Mouse (Mus musculus): ENCODE results near the gene Lamp1. TPM values are rescaled to one million over a fixed set of nuclear protein-coding genes. Genes with fewer than 3 reads are reported as not detected.

Lamp1 gene
- polyA plus RNA-seq, 1 experiment from 2014 or later, result 361 TPM

- Histone ChIP-seq H3K4me3 (ENCODE audit: control insufficient read depth in 1 of 2, insufficient read depth in 1 of 2, low read depth in 1 of 2, low read length in 2 of 2) (no peak overlapping the region), H3K27me3 (ENCODE audit: control insufficient read depth, insufficient read depth, low read length) (peaks cover 5% of the 10 kb centered on the region; the same call in 1 of the 2 replicates), H3K4me2 (ENCODE audit: low read length) (no peak overlapping the region), H3K4me1 (ENCODE audit: control insufficient read depth in 2 of 2, insufficient read depth in 2 of 2, low read length in 2 of 2) (peaks cover 22 to 31% of the 10 kb centered on the region in 2 experiments), H3K36me3 (ENCODE audit: control insufficient read depth, insufficient read depth, low read length) (no peaks in the 10 kb centered on the region), H3K9me3 (ENCODE audit: control insufficient read depth, low read length) (no peaks in the 10 kb centered on the region), H3K9ac (ENCODE audit: low read length) (no peak overlapping the region), H3K27ac (replicated peaks in 1 of 2; ENCODE audit: control insufficient read depth in 1 of 2, insufficient read depth in 1 of 2, low read depth in 2 of 2, low read length in 2 of 2) (no peak overlapping the region)
- WGBS, result 50% methylated on average over 5 of the region's 5 CpGs
- no peak for ATAC-seq (ENCODE audit: insufficient number of reproducible peaks, insufficient read depth, low FRiP score, low read depth)
Measured at GRCm38 (mm10) chr8:13206290-13206689, 47.3 kb downstream of the Lamp1 start.

- Histone ChIP-seq H3K4me2 (ENCODE audit: low read length) (peak overlapping the region; percentile 49), H3K9ac (ENCODE audit: low read length) (0 out of 2 replicates have a peak overlapping the region, but pooled peaks have one; percentile 42), H3K4me1 (ENCODE audit: control insufficient read depth in 2 of 2, insufficient read depth in 2 of 2, low read length in 2 of 2) (peaks cover 29 to 37% of the 10 kb centered on the region in 2 experiments), H3K4me3 (ENCODE audit: control insufficient read depth in 1 of 2, insufficient read depth in 1 of 2, low read depth in 1 of 2, low read length in 2 of 2) (no peak overlapping the region), H3K9me3 (ENCODE audit: control insufficient read depth, low read length) (no peaks in the 10 kb centered on the region), H3K27ac (replicated peaks in 1 of 2; ENCODE audit: control insufficient read depth in 1 of 2, insufficient read depth in 1 of 2, low read depth in 2 of 2, low read length in 2 of 2) (peak overlapping the region; percentile 92 to 94), H3K27me3 (ENCODE audit: control insufficient read depth, insufficient read depth, low read length) (no peaks in the 10 kb centered on the region), H3K36me3 (ENCODE audit: control insufficient read depth, insufficient read depth, low read length) (no peaks in the 10 kb centered on the region)
- 33% methylated on average over 6 of the region's 6 CpGs for WGBS
- no peak for ATAC-seq (ENCODE audit: insufficient number of reproducible peaks, insufficient read depth, low FRiP score, low read depth)
Measured at GRCm38 (mm10) chr8:13208627-13209355, 49.8 kb downstream of the Lamp1 start.

- 23% methylated on average over 1 of the region's 1 CpGs for WGBS
- Histone ChIP-seq H3K4me1 (ENCODE audit: control insufficient read depth in 2 of 2, insufficient read depth in 2 of 2, low read length in 2 of 2) (peaks cover 32 to 42% of the 10 kb centered on the region in 2 experiments), H3K36me3 (ENCODE audit: control insufficient read depth, insufficient read depth, low read length) (no peaks in the 10 kb centered on the region), H3K27ac (replicated peaks in 1 of 2; ENCODE audit: control insufficient read depth in 1 of 2, insufficient read depth in 1 of 2, low read depth in 2 of 2, low read length in 2 of 2) (peak overlapping the region; percentile 92 to 94), H3K4me2 (ENCODE audit: low read length) (peak overlapping the region; percentile 49), H3K4me3 (ENCODE audit: control insufficient read depth in 1 of 2, insufficient read depth in 1 of 2, low read depth in 1 of 2, low read length in 2 of 2) (no peak overlapping the region), H3K27me3 (ENCODE audit: control insufficient read depth, insufficient read depth, low read length) (no peaks in the 10 kb centered on the region), H3K9ac (ENCODE audit: low read length) (peak overlapping the region; percentile 42), H3K9me3 (ENCODE audit: control insufficient read depth, low read length) (no peaks in the 10 kb centered on the region)
- ATAC-seq (ENCODE audit: insufficient number of reproducible peaks, insufficient read depth, low FRiP score, low read depth), result peak; percentile 61
Measured at GRCm38 (mm10) chr8:13209770-13210169, 50.8 kb downstream of the Lamp1 start.

GRCm38 (mm10) chr8:13213479-13214268, 54.7 kb downstream of the Lamp1 start:
- peak overlapping the region; percentile 33 to 37 for H3K27ac ChIP-seq (replicated peaks in 1 of 2; ENCODE audit: control insufficient read depth in 1 of 2, insufficient read depth in 1 of 2, low read depth in 2 of 2, low read length in 2 of 2)
- no peak overlapping the region for H3K4me3 ChIP-seq (ENCODE audit: control insufficient read depth in 1 of 2, insufficient read depth in 1 of 2, low read depth in 1 of 2, low read length in 2 of 2)
- H3K4me2 ChIP-seq (ENCODE audit: low read length), result peak overlapping the region; percentile 49
- no peaks in the 10 kb centered on the region for H3K36me3 ChIP-seq (ENCODE audit: control insufficient read depth, insufficient read depth, low read length)
- peak; percentile 25 for ATAC-seq (ENCODE audit: insufficient number of reproducible peaks, insufficient read depth, low FRiP score, low read depth)
- WGBS, result 21% methylated on average over 10 of the region's 10 CpGs
- H3K4me1 ChIP-seq (ENCODE audit: control insufficient read depth in 2 of 2, insufficient read depth in 2 of 2, low read length in 2 of 2), result peaks cover 38 to 50% of the 10 kb centered on the region in 2 experiments
- no peaks in the 10 kb centered on the region for H3K27me3 ChIP-seq (ENCODE audit: control insufficient read depth, insufficient read depth, low read length)
- peak overlapping the region; percentile 31; the same call in 1 of the 2 replicates for H3K9ac ChIP-seq (ENCODE audit: low read length)
- H3K9me3 ChIP-seq (ENCODE audit: control insufficient read depth, low read length), result no peaks in the 10 kb centered on the region

- Histone ChIP-seq H3K27ac (replicated peaks in 1 of 2; ENCODE audit: control insufficient read depth in 1 of 2, insufficient read depth in 1 of 2, low read depth in 2 of 2, low read length in 2 of 2) (peak overlapping the region; percentile 46 to 65), H3K4me3 (ENCODE audit: control insufficient read depth in 1 of 2, insufficient read depth in 1 of 2, low read depth in 1 of 2, low read length in 2 of 2) (no peak overlapping the region)
Measured at GRCm38 (mm10) chr8:13216386-13216785, 57.4 kb downstream of the Lamp1 start.

GRCm38 (mm10) chr8:13217093-13217492, 58.1 kb downstream of the Lamp1 start:
- Histone ChIP-seq H3K4me3 (ENCODE audit: control insufficient read depth in 1 of 2, insufficient read depth in 1 of 2, low read depth in 1 of 2, low read length in 2 of 2) (no peak overlapping the region), H3K4me1 (ENCODE audit: control insufficient read depth in 2 of 2, insufficient read depth in 2 of 2, low read length in 2 of 2) (peaks cover 22 to 28% of the 10 kb centered on the region in 2 experiments), H3K36me3 (ENCODE audit: control insufficient read depth, insufficient read depth, low read length) (peaks cover 28% of the 10 kb centered on the region), H3K9me3 (ENCODE audit: control insufficient read depth, low read length) (no peaks in the 10 kb centered on the region), H3K27ac (replicated peaks in 1 of 2; ENCODE audit: control insufficient read depth in 1 of 2, insufficient read depth in 1 of 2, low read depth in 2 of 2, low read length in 2 of 2) (no peak overlapping the region), H3K4me2 (ENCODE audit: low read length) (no peak overlapping the region), H3K27me3 (ENCODE audit: control insufficient read depth, insufficient read depth, low read length) (no peaks in the 10 kb centered on the region), H3K9ac (ENCODE audit: low read length) (no peak overlapping the region)
- ATAC-seq (ENCODE audit: insufficient number of reproducible peaks, insufficient read depth, low FRiP score, low read depth), result no peak
- WGBS, result 34% methylated on average over 5 of the region's 5 CpGs

More at GRCm38 (mm10) chr8:13216386-13216785, 57.4 kb downstream of the Lamp1 start:
- Histone ChIP-seq H3K4me2 (ENCODE audit: low read length) (no peak overlapping the region), H3K9ac (ENCODE audit: low read length) (0 out of 2 replicates have a peak overlapping the region, but pooled peaks have one; percentile 34), H3K9me3 (ENCODE audit: control insufficient read depth, low read length) (no peaks in the 10 kb centered on the region), H3K27me3 (ENCODE audit: control insufficient read depth, insufficient read depth, low read length) (no peaks in the 10 kb centered on the region), H3K36me3 (ENCODE audit: control insufficient read depth, insufficient read depth, low read length) (peaks cover 21% of the 10 kb centered on the region), H3K4me1 (ENCODE audit: control insufficient read depth in 2 of 2, insufficient read depth in 2 of 2, low read length in 2 of 2) (peaks cover 22 to 28% of the 10 kb centered on the region in 2 experiments)
- no peak for ATAC-seq (ENCODE audit: insufficient number of reproducible peaks, insufficient read depth, low FRiP score, low read depth)
- WGBS, result 63% methylated on average over 8 of the region's 8 CpGs

GRCm38 (mm10) chr8:13217986-13218385, 59.0 kb downstream of the Lamp1 start:
- Histone ChIP-seq H3K4me3 (ENCODE audit: control insufficient read depth in 1 of 2, insufficient read depth in 1 of 2, low read depth in 1 of 2, low read length in 2 of 2) (no peak overlapping the region), H3K36me3 (ENCODE audit: control insufficient read depth, insufficient read depth, low read length) (peaks cover 37% of the 10 kb centered on the region), H3K27ac (replicated peaks in 1 of 2; ENCODE audit: control insufficient read depth in 1 of 2, insufficient read depth in 1 of 2, low read depth in 2 of 2, low read length in 2 of 2) (no peak overlapping the region), H3K27me3 (ENCODE audit: control insufficient read depth, insufficient read depth, low read length) (no peaks in the 10 kb centered on the region), H3K4me1 (ENCODE audit: control insufficient read depth in 2 of 2, insufficient read depth in 2 of 2, low read length in 2 of 2) (peaks cover 17 to 22% of the 10 kb centered on the region in 2 experiments), H3K9me3 (ENCODE audit: control insufficient read depth, low read length) (no peaks in the 10 kb centered on the region), H3K9ac (ENCODE audit: low read length) (no peak overlapping the region), H3K4me2 (ENCODE audit: low read length) (no peak overlapping the region)
- no peak for ATAC-seq (ENCODE audit: insufficient number of reproducible peaks, insufficient read depth, low FRiP score, low read depth)
